Mouse (Mus musculus): ENCODE data around the gene Rere.
"Not testable (repeated sequence)": the region's sequence is repeated elsewhere in the genome, so short reads cannot be mapped to it uniquely, and the experiment has no call there.

The Rere gene

DNA sequence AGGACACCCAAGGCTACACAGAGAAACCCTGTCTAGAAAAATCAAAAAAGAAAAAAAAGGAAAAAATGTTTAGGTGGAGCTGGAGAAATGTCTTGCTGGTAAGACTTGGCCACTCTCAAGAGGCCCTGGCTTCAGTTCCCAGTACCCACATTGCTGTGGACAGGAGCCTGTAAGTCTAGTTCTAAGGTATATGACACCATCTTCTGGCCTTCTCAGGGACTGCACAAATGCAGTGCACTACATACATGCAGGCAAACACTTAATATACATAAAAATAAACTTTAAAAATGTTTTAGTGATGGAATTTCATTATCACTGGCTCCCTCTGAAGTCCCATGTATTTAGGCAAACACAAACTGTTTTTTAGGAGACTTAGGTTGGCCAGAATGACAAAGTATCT is 274.3 kb downstream of the Rere start:
- in situ Hi-C loops (cut with MboI; ENCODE audit: unreplicated experiment in 2 of 2), result no loop called here

DNA sequence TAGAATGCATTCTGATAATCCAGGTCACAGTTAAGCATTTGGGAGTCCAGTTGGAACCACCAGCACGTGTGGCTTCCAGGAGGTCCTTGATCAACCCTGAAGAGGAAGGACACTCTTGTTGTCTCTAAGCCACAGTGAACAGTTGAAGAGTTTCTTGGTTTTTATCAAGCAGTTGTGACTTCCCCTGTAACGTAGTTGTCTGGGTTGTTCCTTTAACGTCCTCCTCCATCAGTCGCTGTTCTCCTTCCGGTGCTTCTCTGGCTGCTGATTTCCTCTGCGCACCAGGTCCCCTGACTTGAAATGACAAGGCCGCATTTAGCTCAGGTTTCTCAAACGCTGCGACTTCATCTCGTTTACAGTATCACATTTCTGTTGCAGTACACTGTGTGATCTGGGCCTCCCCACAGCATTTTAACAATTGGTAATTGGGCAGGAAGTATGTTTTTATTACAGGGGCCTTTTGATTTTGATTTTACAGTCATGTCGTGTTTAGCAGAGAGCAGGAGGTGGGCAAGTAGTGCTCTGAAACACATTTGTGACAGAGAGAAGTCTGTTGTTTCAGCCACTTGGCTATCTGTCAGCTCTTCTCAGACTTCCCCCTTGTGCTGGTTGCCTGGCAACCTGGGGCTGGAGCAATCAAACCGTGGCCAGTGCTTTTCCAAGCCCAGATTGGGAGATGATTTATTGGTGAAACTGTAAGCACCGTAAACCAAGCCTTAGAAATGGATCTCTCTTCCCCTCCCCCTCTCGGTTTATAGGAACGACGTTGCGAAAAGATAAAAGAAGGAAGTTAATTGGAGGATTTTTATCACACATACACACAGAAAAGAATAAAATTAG is 275.2 kb downstream of the Rere start:
- in situ Hi-C loops (cut with MboI; ENCODE audit: unreplicated experiment in 2 of 2), result no loop called here

DNA sequence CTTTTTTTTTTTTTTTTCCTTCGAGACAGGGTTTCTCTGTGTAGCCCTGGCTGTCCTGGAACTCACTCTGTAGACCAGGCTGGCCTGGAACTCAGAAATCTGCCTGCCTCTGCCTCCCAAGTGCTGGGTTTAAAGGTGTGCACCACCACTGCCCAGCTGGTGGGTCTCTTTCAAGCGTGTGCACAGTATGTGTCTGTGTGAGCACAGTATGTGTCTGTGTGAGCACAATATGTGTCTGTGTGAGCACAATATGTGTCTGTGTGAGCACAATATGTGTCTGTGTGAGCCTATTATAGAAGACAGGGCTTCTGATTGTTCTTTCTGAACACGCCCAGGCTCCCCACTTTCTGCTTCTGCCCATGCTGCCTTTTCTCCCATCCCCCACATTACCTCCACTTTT is 275.8 kb downstream of the Rere start:
- in situ Hi-C loops (cut with MboI; ENCODE audit: unreplicated experiment in 2 of 2), result not testable (repeated sequence)

DNA sequence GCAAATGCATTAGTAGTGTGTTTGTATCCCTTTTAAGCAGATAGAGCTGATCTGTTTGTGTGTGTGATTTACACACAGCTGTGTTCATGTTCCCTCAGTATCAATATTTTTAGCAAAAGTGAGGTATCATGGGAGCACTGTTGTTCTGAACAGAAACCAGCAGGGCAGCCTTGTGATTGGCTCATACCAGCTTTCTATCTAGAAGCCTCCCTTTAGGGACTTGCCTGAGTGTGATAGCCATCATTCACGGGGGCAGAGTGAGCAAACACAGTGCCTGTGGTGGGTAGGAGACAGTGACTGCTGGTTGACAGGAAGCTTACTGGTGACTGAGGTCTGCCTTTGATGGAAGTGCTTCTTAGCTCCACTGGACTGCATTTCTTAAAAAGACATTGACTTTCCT is 276.5 kb downstream of the Rere start:
- in situ Hi-C loops (cut with MboI; ENCODE audit: unreplicated experiment in 2 of 2), result no loop called here

DNA sequence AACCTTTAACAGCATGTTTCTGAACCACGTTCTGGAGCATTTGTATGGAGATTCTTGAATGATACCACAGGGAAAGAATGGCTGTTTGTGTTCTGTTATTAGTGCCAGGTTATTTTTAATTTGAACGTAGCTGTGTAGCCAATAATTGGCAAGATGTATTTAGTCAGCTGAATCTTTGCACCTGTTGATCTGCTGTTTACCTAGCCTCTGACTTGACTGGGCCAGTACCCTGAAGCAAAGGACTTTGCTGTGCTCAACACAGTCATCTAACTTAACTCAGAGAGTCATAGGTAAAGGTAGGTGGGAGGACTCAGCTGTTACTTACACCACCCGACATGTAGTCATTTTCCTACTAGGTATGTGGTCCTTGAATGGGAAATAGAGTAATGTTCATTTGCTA is 278.1 kb downstream of the Rere start:
- in situ Hi-C loops (cut with MboI; ENCODE audit: unreplicated experiment in 2 of 2), result no loop called here

DNA sequence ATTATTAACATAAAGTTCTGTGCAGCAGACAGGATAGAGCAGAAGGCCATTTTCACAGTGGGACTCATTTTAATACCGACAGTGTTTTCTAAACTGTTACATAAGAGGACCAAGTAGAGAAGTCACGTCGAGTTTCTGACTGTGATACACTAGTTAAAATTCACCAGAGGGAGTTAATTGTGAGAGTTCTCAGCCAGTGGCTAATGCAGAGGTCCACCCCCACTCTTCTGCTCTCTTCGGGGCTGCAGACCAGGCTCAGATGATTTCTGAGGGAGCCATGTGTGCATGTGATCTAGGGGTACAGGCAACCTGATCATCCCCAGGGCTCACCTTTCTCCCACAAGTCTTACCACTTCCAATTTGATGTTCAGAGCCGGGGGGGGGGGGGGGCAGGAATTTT is 281.8 kb downstream of the Rere start:
- in situ Hi-C loops (cut with MboI; ENCODE audit: unreplicated experiment in 2 of 2), result no loop called here

DNA sequence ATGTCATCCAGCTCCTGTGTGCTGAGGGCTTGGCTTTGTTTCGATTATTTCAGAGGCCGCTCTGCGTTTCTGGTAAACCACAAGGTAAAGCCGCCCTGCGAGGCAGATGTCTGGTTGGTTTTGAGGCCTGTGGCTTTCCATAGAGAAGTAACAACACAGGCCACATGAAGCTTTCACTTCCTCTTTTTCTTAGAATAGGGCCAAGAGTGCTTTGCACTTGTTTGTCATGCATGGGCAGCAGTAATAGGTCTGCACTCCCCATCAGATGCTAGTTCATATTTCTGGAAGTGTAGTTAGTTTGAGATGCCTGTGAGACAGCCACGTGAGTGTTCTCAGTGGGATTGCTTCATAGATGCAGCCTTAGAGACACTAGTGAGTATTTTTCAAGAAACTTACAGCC is 284.7 kb downstream of the Rere start:
- in situ Hi-C loops (cut with MboI; ENCODE audit: unreplicated experiment in 2 of 2), result no loop called here

DNA sequence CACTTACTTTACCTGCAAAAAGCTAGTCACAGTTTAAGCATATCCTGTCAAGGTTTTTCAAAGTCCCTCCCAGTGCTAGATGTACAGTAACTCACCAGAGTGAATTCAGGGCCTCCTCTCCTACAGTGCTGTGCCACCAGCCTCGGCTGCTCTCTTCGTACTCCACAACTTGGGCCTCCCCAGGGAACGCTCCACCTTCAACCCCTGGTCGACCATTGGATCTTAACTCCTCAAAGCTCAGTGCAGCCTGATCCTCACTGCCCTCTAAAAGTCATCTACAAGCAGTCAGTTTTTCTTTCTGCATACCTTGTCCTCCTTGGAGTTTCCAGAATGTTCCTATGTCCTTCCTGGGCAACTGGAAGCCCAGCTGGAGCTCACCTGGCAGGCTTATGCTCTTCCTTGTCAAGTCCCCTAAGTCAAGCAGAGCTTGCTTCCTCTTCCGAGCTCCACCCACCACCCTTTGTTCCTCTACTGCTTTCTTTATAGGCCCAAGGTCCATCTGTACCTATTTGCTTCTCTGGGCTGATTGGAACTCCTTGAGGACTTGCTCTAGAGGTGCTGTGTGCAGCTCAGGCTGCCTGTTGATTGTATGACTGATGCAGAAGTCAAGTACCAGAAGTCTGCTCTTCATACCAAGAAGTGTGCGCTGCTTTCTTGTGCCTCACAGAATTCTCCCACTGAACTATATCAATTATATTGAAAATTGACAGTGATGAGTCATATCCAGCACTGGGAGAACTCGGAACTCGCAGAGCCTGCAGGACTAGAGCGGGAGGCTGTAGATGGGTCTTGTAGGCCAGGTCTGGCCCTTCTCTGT is 287.1 kb downstream of the Rere start:
- in situ Hi-C loops (cut with MboI; ENCODE audit: unreplicated experiment in 2 of 2), result no loop called here

DNA sequence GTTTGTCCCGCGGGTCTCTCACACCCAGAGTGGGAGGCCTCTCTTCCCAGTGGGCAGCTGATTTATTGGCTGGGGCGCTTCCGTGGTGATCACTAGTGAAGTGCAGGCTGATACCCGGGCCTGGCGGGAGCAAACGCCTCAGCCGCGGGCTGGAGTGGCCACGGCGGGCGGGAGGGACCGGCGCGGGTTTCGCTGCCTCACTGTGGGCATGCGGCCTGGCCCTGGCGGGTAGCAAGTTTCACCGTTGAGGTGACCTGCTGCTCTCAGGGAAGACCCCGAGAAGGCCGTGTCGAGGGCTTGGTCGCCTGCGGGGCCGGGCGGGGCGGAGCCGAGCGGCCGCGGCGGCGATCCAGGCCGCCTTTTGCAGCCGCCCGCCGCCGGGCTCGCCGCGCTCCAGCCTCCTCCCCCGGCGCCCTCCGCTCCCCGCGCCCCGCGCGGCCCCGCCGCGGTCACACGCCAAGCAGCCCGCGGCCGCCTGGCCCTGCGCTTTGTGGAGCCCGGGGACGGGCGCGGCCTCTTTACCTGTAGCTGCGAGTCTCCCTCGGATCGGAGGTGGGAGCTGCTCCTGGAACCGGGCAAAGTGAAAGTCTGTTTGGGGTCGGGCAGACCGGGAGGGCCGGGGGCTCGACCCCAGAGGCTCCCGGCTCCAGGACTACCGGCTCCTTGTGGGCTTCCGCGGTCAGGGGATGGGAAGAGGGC is 287.8 kb downstream of the Rere start:
- in situ Hi-C loops (cut with MboI; ENCODE audit: unreplicated experiment in 2 of 2), result no loop called here

DNA sequence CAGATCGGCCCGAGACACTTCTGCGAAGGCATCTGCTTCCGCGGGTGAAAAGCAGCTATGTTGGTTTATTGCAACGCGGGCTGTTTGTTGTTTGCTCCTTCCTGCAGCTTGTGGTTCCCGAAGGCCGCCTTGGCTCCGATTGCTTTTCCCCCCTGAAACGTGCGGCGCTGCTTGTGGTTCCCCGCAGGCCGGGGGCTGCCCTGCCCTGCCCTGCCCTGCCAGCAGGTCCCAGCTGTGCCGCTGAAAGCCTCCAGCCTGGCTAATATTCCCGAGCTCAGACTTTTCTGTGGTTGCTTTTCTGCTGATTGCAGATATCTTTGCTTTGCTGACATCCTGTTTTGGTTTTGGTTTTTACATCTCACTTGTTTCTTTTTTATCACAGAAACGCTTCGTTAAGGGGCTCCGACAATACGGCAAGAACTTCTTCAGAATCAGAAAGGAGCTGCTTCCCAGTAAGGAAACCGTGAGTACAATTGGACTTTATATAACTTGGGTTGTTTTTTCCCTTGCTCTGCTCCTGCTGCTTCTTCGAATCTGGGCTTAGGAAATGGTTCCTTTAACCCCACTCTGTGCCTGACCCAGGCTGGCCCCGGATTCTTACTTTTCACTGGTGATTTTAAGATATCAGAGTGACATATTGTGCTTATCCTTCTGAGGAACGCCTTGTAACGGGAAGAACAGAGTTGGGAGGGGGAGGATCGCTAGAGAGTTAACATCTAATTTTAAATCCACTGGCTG is 288.6 kb downstream of the Rere start:
- in situ Hi-C loops (cut with MboI; ENCODE audit: unreplicated experiment in 2 of 2), result no loop called here

DNA sequence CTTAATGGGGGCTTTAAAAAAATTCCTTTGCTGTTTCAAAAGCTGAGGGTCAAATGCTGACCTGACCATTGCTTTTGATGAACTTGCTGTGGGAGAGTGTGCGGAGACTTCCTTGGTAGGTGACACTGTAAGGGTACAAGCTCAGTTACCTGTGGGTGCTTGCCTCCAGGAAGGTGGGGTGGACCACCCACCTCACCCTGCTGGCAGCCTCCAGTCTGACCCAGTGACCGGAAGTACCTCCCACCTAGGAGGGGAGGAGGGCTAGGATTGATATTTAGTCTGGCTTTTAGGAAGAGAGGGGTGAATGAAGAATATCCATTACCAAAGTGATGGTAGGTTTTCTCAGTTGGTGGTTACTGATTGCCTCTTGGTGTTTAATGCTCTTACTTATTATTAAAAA is 289.3 kb downstream of the Rere start:
- in situ Hi-C loops (cut with MboI; ENCODE audit: unreplicated experiment in 2 of 2), result no loop called here

DNA sequence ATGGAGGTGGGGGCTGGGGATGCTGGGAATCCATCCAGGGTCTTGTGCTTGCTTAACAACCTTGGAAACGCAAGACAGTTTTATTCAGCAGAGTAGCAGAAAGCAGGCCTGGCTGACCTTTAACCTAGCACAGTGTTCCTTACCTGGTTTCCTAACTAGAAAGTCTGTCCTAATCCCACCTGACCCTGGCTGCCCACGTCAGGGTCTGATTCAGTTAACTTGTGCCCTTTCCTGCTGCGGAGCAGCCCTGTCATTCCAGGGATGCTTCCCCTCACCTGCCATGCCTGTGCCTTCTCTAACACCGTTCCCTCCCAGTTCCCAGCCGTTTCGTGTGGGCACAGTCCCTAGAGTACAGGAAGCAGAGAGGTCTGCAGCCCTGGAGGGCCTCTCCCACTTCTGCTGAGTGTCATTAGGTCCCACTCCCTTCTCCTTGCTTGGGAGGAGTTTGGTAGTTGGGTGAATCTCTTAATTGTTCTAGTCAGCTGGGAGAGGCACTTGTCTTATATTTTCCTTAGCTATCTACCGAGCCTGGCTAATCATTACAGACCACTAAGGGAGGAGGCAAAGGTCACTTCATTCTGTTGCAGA is 290.8 kb downstream of the Rere start:
- in situ Hi-C loops (cut with MboI; ENCODE audit: unreplicated experiment in 2 of 2), result no loop called here

DNA sequence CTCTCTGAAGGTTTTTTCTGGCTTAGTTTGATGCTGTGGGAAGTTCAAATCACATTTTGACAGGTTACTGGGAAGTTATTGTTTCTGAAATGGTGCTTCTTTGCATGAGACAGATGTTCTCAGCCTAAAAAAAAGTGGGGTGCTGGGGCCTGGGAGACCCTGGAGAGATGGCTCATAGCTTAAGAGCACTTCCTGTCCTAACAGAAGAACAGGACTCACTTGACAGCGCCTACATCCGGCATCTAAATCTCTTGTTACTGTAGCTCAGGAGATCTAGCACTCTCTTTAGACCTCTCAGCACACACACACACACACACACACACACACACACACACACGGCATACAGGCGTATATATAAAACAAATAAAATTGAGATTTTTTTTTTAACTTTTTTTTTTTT is 291.5 kb downstream of the Rere start:
- in situ Hi-C loops (cut with MboI; ENCODE audit: unreplicated experiment in 2 of 2), result no loop called here

DNA sequence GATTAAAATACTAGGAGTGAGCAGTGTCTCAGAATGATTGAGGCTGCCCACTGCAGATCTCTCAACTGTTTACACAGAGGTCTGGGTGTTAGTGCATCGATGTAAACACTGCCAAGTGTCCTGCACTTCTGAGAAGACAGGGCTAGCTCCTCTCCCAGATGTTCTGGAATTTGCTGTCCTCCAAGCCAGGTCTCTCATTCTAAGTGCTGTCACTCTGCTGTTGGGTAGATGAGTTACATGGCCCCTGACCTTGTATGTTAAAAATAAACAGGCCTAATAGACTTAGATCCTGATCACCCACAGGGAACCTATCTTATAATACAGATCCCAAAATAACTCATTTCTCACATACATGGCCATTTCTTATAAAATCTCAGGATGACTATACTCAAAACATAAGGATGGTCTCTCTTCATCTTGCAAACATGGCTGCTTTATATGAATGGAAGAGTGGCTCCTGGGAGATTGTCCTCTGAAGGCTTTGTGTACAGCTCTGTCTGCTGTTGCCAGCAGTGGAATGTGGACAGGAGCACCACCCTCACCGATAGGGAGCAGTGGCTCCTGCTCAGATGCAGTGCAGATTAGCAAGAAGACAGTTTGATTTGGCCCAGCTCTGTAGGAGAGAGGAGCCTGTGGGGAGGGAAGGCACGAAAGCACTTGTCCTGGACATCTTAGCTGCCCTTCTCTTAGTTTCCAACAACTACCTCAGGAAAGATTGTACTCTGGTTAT is 294.1 kb downstream of the Rere start:
- in situ Hi-C loops (cut with MboI; ENCODE audit: unreplicated experiment in 2 of 2), result no loop called here

DNA sequence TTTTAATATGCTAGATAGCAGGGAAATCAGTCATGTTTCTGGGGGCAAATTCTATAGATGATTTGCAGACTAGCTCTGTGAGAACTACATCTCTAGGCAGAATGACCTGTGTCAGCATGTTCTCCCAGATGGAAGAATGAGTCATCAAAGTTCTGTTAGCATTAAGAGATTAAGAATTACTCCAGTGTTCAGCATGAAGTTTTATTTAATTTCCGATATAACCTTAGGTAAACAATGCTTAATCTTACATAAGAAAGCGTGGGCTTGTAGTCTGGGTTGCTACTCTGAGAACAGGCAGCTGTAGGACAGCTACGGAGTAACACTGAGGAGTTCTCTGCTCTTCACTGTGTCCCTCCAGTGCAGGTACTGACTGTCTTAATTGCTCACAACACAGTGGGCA is 294.9 kb downstream of the Rere start:
- in situ Hi-C loops (cut with MboI; ENCODE audit: unreplicated experiment in 2 of 2), result no loop called here

DNA sequence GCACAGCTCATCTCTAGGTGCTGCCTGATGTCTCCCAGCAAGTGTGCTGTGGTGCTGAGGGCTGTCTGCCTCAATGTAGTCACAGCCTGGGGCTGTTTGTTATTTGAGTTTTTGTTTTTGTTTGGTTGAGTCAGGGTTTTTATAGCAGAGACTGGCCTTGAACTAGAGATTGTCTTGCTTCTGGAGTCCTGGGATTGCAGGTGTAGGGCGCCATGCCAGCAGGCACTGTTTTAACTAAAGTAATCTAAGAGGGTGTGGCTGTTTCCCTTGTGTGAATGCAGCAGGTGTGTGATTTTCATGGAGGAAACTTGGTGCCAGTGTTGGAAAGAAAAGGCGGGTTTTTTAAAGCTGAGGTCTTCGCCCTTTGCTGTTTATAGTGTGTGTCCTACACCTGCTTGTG is 296.6 kb downstream of the Rere start:
- in situ Hi-C loops (cut with MboI; ENCODE audit: unreplicated experiment in 2 of 2), result no loop called here

DNA sequence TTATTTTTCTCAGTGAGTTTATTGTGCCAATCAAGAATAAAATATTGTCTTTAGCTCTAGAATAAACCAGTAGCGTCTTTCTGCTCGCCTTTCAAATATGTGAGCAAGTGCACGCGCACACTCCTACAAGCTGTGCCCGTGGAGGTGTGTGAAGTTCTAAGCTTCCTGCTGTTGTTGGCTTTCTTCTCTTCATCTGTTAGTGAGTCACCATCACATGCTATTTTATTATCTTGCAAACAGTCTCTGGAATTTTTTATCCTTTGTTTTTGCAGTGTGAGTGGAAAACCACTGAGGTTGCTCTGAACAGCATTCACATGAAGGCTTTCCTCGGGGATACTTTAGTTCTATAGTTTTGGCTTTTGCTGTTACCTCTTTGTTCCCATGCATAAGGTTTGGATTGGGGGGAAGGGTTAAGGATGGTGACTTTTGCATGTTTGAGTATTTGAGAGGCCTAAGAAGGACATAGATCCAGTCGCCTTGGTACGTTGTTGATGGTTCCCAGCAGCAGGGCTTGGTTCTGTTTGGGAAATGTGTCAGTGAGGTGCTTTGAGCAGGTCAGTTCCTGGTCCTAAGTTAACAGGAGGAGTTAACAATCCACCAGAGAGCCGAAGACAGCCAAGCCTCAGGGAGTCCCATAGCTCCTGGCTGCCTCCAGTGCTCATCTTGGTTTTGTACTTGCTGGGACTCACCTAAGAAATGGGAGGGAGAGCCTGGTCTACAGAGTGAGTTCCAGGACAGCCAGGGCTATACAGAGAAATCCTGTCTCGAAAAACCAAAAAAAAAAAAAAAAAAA is 300.7 kb downstream of the Rere start:
- in situ Hi-C loops (cut with MboI; ENCODE audit: unreplicated experiment in 2 of 2), result loop anchor here in 1 of 2 experiments (5.0 kb wide), 1 partner anchor 45 kb away; no protein-coding TSS in a partner anchor

DNA sequence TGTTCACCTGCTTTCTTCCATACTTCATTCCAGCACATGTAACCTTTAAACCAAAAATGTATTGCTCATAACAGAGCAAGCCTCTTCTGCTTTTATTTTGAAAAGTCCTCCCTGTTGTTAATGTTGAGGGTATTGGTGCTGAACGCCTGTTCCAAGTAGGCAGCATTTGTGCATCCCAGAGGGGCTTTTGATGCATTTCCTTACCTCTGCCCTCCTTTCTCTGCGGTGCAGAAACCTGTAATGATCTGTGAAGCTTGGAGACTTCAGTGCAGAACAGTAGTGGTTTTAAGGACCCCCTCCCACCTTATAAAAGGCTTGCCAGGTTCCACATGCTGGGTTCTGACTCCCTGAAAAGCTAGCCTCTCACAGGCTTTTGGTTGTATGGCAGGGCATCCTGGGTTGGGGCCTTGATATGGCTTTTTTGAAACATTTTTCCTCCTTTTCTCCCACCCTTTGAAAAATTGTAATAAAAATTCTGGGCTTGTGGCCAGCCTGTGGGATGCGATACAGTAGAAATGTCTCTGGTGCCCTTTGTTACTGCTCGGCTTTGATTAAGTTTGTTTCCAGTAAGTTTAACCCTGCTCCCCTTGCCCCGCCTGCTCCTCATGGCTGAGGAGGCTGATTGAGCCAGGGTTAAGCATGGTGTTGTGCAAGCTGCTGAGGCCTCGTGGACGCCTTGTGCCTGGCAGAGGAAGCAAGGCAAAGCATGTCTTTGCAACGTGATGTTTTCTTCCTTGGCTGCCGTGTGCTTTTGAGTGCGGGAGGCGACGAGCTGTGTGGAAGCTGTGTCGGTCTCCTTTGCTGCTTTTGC is 301.7 kb downstream of the Rere start:
- in situ Hi-C loops (cut with MboI; ENCODE audit: unreplicated experiment in 2 of 2), result loop anchor here in 1 of 2 experiments (5.0 kb wide), 1 partner anchor 46 kb away; no protein-coding TSS in a partner anchor
